Mouse (Mus musculus): ENCODE data around the gene Rnf41.

GRCm38 (mm10) chr10:128459409-128460269 is 48.2 kb downstream of the Rnf41 start:
- no peak for TF ChIP-seq CTCF (IDR thresholded peaks at IDR 0.05; ENCODE audit: control insufficient read depth, insufficient read depth, insufficient replicate concordance, low read depth, low read length)
- no peak for TF ChIP-seq POLR2A (IDR thresholded peaks at IDR 0.05; ENCODE audit: control insufficient read depth, low read depth, low read length)

Measured in testis, adult 2 months (tissue).